Mouse (Mus musculus): ENCODE data around the gene Dbn1.

Dbn1 gene

DNA sequence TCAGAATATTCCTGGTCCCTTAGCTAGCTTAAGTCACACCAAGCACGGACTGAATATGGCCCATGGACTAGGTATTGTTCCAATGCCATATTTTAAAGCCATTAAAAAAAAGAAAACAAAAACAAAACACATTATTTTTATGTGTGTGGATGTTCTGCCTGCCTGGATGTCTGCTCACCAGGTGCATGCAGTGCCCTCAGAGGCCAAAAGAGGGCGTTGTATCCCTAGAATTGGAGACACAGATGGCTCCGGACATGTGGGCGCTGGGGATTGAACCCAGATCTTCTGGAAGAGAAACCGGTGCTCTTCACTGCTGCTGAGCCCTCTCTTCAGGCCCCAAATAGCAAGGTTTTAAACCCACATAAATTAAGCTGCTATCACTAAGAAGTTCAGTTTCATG, 9.9 kb downstream of the Dbn1 start:
- no peak for DNase-seq (ENCODE audit: low read depth, low spot score)

- DNase-seq (ENCODE audit: low read depth, low spot score): no peak
Measured at GRCm38 (mm10) chr13:55477492-55477891, 10.4 kb downstream of the Dbn1 start.

DNA sequence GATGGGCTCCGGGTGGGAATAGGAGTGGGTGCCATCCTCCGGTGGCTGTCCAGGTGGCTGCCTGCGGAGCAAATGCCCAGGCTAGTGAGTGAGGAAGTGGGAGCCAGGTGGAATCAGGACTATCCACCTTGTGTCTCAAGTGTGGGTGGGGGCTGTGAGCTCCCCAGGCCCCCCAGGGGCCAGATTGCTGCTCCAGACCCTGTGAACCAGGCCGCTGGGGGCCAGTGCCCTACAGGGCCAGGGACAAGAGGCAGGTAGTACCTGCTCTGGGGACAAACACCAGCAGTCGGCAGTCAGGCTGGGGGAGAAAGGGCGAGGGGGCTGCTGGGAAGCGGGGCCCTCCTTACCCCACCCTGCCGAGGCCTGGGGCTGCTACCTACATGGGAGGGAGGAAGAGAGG, 11.7 kb downstream of the Dbn1 start:
- no peak for DNase-seq (ENCODE audit: low read depth, low spot score)

DNA sequence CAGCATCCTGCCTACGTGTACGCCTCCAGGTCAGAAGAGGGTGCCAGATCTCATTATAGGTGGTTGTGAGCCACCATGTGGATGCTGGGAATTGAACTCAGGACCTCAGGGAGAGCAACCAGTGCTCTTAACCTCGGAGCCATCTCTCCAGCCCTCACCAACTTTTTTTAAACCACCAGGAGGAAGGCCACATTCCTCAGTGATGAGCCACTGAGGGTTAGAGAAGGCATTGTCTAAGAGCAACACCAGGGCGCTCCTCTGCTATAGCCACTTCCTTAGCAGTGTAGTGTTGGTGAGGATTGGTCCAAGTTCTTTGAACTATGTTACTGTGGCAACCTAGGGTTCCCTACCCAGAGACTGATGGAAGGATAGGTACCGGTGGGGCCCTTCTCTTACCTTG, 12.2 kb downstream of the Dbn1 start:
- DNase-seq (ENCODE audit: low read depth, low spot score): no peak

DNA sequence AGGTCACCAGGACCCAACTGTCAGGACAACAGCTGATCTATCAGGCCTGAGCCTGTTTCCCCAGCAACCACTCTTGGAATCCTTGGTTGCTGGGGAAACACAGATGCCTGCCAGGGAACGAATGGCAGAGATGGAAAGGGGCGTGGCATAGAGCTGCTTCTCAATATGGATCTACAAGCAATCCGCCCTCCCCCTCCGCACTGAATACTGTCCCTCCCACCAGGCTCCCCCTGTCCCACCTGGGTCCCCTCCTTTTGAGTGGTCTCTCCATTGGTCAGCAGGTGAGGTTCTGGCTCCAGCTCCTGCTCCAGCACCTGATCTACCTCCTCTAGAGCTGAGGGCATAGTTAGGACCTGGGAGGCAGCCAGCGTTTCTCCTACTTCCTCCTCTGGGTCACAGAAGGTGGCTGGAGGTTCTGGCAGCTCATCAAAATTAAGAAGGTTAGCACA, 13.3 kb downstream of the Dbn1 start:
- DNase-seq (ENCODE audit: low read depth, low spot score): no peak

DNA sequence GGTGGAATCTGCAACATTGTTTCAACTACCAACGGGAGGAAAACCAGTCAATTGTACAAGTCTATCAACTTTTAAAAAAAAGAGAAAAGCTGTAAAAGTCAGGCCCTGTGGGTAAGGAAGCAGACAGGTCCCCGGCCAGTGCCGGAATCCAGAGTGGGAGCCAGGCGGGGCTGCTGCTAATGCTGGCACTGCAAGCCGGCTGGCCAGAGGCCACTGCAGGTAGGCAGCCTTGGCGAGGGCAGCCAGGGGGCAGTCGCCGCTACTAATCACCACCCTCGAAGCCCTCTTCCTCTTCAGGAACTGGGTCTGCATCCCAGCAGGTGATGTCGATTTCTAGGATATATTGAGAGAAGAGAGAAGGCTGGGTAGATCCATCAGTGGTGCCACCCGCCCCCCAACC, 13.9 kb downstream of the Dbn1 start:
- no peak for DNase-seq (ENCODE audit: low read depth, low spot score)

- DNase-seq (ENCODE audit: low read depth, low spot score): no peak
Measured at GRCm38 (mm10) chr13:55473076-55473831, 14.7 kb downstream of the Dbn1 start.

GRCm38 (mm10) chr13:55472132-55473022, 15.5 kb downstream of the Dbn1 start:
- DNase-seq (ENCODE audit: low read depth, low spot score): no peak

- no peak for DNase-seq (ENCODE audit: low read depth, low spot score)
Measured at GRCm38 (mm10) chr13:55471819-55472131, 16.1 kb downstream of the Dbn1 start.

- no peak for DNase-seq (ENCODE audit: low read depth, low spot score)
Measured at GRCm38 (mm10) chr13:55471156-55471818, 16.6 kb downstream of the Dbn1 start.

DNA sequence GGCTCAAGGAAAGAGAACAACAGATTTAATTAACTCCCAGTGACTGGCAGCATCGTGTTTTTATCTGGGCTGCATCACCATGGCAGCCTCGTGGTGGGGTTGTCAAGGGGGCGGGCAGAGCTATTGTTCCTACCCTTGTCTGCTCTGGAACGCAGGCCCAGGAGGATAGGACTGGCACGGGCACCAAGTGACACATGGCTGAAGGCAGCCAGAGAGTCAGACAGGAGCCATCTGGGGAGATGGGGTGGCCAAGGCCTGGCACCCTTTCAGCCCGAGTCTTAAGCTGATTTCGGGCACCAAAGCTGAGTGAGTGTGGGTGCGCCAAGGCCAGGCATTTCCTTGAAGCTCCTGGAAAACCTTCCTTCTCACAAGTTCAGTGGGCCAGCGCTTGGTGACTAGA, 17.5 kb downstream of the Dbn1 start:
- DNase-seq (ENCODE audit: low read depth, low spot score): no peak

DNA sequence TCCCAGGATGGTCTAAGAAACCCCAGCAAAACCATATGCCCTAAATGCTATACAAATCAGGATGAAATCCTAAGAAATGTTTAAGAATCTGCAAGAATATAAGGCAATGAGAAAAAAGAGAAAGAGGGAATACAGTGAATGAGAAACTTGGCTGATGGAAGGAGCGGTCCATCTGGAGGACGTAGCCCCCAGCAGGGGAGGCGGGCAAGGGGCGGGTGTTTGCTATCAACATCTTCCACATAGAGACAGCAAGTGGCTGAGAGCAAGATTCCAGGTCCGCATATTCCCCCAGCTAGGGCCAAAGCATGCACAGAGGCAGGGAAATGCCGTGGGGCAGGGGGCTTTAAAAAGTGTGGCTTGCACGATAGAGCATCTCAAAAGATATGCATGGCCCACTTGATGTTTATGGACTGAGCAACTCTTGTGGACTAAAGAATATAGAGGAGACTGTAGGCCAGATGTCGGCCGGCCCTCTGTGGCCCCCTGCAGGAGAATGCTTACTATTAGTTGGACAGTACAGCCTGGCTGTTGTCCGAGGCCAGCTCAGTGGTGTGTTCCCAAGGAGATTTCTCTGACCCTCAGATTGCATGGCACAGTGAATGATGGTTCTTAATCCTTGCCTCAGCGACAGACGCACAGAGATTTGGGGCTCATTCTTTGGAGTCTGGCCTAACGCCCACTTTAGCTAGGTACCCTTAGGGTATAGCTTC, 18.9 kb downstream of the Dbn1 start:
- no peak for DNase-seq (ENCODE audit: low read depth, low spot score)

- DNase-seq (ENCODE audit: low read depth, low spot score): no peak
Measured at GRCm38 (mm10) chr13:55465830-55466440, 22.0 kb downstream of the Dbn1 start.

- DNase-seq (ENCODE audit: low read depth, low spot score): no peak
Measured at GRCm38 (mm10) chr13:55465184-55465583, 22.7 kb downstream of the Dbn1 start.

- no peak for DNase-seq (ENCODE audit: low read depth, low spot score)
Measured at GRCm38 (mm10) chr13:55464027-55464884, 23.7 kb downstream of the Dbn1 start, which contains the start of gene Prr7. TSS of gene Prr7 (plus strand) at chr13:55464267.

DNA sequence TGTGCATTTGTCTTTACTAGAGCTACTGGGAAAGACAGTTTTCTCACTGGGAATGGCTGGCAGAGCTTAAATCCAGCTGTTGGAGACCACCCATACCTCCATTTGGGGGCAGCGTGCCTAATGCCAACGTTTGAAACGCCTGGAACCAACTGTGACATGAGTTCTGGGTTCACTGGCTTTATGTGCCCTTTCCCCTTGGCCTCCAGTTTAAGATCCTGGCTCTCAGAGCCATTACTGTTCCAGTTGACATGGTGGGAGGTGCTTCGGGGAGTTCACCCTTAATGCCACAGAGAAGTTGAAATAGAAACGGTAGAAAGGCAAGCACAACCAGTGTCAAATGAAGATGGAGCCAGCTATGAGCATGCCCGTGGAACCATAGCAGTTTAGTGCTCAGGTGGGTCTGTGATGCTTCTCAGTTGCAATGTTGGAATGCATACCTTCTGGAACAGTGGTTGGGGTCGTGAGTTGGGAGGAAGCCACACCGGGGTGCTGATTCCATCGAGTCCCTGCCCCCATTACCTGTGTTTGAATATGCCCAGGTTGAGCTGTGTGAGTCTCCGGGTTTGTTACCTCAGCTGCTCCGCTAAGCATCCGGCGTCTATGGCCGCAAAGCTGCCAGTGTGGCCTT, 24.4 kb downstream of the Dbn1 start:
- DNase-seq (ENCODE audit: low read depth, low spot score): no peak

DNA sequence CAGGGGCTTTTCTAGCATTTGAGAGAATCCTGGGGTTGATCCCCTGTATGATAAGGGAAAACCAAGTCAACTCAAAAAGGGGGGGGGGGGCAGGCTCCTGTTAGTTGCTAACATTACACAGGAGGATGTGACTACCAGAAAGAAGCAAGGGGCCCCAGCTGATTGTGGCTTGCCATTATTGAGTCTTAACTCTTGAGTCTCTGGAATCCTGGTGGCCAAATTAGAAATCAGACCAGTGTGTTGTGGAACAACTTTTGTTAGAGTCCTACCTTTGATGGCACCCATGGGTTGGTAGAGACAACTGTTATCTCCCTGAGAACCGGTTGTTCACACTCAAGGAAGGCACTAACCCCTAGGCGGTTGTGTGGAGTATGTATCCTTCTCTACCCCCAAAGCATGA, 24.9 kb downstream of the Dbn1 start:
- no peak for DNase-seq (ENCODE audit: low read depth, low spot score)

DNA sequence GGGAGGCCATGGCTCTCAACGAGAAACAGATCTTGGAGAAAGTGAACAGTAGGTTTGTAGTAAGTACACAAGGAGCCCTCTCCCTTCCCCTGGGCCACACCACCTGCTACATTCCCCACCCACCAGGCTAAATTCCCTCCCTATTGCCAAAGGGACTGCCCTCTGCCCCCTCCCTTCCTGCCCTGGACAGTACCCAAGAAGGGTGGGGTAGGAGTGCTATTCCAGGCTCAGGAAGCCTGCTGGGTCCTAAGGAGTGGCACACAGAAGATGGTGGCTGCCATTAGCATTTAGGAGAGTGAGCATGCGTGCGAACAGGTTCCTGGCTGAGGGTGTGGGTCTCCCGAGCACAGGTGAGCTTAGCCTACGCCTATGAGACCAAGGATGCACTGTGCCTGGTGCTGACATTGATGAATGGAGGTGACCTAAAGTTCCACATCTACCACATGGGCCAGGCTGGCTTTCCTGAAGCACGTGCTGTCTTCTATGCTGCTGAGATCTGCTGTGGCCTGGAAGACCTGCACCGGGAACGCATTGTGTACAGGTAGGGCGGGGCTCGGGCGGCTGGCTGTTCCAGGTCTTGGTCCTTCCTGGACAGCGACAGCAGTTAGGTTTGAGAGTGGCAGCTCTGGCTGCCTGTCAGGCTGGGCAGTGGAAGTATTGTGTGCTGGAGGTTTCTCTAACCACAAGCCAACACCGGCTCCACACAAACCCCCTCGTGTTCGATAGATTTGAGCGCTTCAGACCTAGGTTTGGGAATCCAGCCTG, 35.9 kb downstream of the Dbn1 start:
- no peak for DNase-seq (ENCODE audit: low read depth, low spot score)

DNA sequence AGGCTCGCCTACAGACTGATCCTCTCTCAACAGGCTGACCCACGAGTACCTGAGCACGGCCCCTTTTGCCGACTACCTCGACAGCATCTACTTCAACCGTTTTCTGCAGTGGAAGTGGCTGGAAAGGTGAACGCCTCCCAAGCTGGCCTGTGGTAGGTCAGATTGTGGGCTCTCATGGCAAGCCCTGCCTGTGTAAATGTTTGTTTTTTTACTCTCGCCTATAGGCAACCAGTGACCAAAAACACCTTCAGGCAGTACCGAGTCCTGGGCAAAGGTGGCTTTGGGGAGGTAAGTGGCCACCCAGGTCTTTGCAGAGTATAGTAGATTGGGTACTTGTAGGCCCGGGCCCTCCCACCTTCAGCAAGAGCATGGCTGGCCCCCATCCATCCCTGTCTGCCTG, 36.6 kb downstream of the Dbn1 start:
- DNase-seq (ENCODE audit: low read depth, low spot score): no peak
